Mouse (Mus musculus): ENCODE measurements at regions not wholly inside any gene's neighbourhood (a gene's known extent, or its start where the extent isn't known, plus 50 kb on each side); places are given as distances from the start of the nearest gene placed in this dataset.

DNA sequence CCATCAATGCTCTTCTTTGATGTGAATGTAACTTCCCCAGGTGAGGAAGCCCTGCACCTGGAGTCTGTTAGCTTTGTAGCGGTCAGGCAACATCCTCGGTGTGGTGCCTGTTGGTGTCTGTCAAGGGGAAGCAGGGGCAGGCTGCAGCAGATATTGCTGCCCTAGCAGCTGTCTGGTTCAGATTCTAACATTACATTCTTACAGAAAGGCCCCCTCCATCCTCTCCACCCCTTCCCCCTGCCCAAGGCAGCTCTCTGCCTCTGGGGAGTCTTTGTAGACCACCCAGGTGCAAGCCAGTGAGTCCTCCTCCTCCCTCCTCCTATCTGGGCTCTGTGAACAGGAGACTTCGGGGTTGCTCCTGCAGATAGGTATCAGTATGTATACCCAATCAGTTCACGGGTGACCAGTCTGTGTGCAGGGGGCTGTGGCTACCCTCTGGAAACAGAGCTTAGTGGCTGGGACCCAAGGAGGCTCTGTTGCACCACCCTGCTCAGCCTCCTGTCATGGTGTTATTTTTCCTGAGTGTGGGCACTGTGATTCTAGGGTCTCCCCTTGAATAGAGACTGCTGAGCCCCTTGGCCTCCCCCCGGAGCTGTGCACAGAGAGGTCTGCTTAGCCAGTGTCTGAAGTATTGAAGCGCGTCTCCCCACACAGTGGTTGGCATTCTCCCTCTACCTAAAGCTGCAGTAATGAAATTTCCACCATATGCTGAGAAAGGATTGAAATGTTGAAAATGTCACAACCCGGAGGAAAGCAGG is 394.6 kb upstream of the Zmiz1 start:
- Histone ChIP-seq H3K9ac (peak overlapping the region; percentile 42), H3K4me1 (replicated peaks) (peaks cover 55% of the 10 kb centered on the region), H3K36me3 (no peaks in the 10 kb centered on the region), H3K27ac (replicated peaks) (no peak overlapping the region), H3K9me3 (no peaks in the 10 kb centered on the region), H3K4me3 (no peak overlapping the region), H3K27me3 (peaks cover 5% of the 10 kb centered on the region; the same call in 1 of the 2 replicates), H3K4me2 (no peak overlapping the region)
- 58% methylated on average over 8 of the region's 8 CpGs for WGBS
- ATAC-seq (ENCODE audit: low read depth): no peak

DNA sequence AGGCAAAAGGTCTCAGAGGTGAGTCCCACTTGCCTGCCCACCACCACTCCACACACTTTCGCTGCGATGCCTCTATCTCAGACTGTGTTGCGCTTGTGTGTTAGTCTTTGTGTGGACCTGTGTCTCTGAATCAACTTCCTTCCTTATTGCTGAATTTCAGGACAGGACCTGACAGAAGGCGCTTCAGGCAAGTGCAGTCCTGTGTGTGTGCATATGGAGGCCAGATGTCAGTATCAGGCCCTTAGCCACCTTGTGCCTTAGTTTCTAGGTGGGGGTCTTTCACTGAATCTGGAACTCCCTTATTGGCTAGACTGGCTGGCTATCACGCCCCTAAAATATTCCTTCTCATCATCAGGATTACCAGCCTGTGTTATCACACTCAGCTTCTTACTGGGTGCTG is 391.6 kb upstream of the Zmiz1 start:
- Histone ChIP-seq H3K27me3 (peaks cover 5% of the 10 kb centered on the region; the same call in 1 of the 2 replicates), H3K9me3 (no peaks in the 10 kb centered on the region), H3K4me3 (no peak overlapping the region), H3K36me3 (no peaks in the 10 kb centered on the region), H3K4me2 (no peak overlapping the region), H3K27ac (replicated peaks) (peak overlapping the region; percentile 54), H3K4me1 (replicated peaks) (peaks cover 78% of the 10 kb centered on the region), H3K9ac (no peak overlapping the region)
- ATAC-seq (ENCODE audit: low read depth): no peak
- WGBS: 88% methylated on average over 5 of the region's 5 CpGs

DNA sequence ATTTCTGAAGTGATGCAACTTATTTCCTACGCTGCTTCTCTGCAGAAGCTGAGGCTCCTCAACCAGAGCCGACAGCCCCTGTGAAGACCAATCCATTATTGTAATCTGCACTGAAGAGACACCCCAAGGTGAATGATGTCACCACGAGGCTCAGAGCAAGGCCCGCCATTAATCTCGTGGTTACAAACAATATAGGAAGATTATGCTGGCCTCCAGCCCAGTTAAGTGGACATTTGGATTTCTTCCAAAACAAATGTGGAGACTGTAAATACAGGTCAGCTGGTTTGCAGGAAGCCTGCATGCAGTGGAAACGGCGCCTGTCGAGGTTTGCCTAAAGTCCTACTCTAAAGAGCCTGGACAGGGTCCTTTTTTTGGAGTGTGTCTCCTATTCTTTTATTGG is 390.6 kb upstream of the Zmiz1 start:
- Histone ChIP-seq H3K4me1 (replicated peaks) (peaks cover 74% of the 10 kb centered on the region), H3K27me3 (peaks cover 5% of the 10 kb centered on the region; the same call in 1 of the 2 replicates), H3K36me3 (no peaks in the 10 kb centered on the region), H3K9me3 (no peaks in the 10 kb centered on the region), H3K27ac (replicated peaks) (peak overlapping the region; percentile 54), H3K4me3 (no peak overlapping the region), H3K4me2 (no peak overlapping the region), H3K9ac (no peak overlapping the region)
- 20% methylated on average over 8 of the region's 8 CpGs for WGBS
- peak; percentile 40; the same call in 1 of the 2 replicates for ATAC-seq (ENCODE audit: low read depth)

DNA sequence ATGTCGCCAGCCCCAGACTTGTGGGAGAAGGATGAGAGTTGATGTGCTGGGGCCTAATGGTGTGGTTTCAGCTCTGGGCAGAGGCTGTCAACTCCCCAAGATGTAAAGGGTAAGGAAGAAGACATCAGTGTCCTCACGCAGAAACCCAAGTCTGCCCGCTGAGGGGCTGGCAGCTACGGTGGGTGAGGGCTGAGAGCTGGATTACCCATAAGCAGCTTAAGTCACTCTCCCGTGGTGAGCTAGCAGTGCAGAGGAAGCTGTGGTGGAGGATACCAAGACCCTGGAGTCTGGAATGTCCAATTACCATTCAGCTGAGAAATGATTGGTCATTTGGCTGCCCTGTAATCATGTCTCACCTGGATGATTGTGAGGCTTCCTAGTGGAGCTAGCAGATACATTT is 385.8 kb upstream of the Zmiz1 start:
- H3K4me1 ChIP-seq (replicated peaks): peaks cover 35% of the 10 kb centered on the region
- H3K27me3 ChIP-seq: no peaks in the 10 kb centered on the region
- 61% methylated on average over 5 of the region's 5 CpGs for WGBS
- H3K9me3 ChIP-seq: no peaks in the 10 kb centered on the region
- no peak overlapping the region for H3K4me3 ChIP-seq
- H3K9ac ChIP-seq: no peak overlapping the region
- ATAC-seq (ENCODE audit: low read depth): no peak
- no peak overlapping the region for H3K27ac ChIP-seq (replicated peaks)
- H3K36me3 ChIP-seq: no peaks in the 10 kb centered on the region
- no peak overlapping the region for H3K4me2 ChIP-seq

DNA sequence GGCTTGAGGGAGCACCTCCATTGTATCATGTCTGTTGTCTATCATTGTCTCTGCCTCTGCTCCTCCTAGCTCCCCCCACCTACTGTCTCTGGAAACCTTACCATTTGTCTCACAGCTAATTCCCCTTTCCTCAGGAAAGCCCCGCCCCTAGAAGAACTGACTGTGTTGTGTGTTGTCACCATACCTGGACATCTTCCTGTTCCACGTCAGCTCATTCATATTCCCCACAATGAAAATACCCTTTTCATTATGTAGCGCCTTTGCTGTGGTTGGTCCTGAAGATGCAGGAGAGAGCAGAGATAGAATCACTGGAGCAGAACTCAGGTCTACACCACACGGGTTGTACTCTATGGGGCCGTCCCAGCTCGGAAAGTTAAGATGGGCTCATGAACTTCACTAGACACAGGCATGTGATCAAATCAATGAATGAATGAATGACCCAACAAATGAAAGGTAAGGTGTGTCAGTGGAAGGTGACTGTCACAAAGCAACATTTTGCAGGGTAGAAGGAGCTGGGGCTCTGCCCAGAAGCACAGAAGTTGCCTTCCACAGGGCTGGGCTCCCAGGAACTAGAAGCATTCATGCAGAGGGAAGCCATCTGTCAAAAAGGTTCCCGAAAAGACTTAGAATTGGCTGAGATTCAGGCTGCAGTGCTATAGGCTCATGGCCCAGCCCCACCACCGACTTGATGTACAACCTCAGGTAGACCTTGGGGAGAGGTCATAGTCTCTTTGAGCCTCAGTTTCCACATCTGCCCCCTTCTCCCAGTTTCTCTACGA is 384.8 kb upstream of the Zmiz1 start:
- no peaks in the 10 kb centered on the region for H3K9me3 ChIP-seq
- H3K36me3 ChIP-seq: no peaks in the 10 kb centered on the region
- no peak overlapping the region for H3K9ac ChIP-seq
- 88% methylated on average over 9 of the region's 9 CpGs for WGBS
- H3K4me1 ChIP-seq (replicated peaks): peaks cover 25% of the 10 kb centered on the region
- H3K4me3 ChIP-seq: no peak overlapping the region
- no peak overlapping the region for H3K4me2 ChIP-seq
- no peaks in the 10 kb centered on the region for H3K27me3 ChIP-seq
- ATAC-seq (ENCODE audit: low read depth): no peak
- H3K27ac ChIP-seq (replicated peaks): no peak overlapping the region

DNA sequence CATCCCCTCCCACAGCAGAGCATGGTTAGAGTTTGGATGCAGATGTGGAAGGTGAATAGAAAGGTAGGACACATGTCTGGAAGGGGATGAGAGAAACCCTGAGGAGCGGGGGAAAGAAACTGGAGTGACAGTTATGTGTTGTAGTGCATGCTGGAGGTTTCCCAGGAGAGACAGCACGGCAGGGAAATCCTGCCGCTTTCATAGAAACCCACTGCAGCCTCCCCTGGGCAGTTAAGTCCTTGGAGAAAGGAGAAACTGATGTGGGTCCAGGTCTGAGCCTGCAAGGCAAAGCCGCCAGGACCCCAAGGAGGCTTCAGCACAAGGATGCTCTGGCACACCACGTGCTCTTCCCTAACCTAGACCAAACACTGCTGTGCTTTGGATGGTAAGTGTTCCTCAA is 384.1 kb upstream of the Zmiz1 start:
- Histone ChIP-seq H3K4me2 (no peak overlapping the region), H3K27ac (replicated peaks) (no peak overlapping the region), H3K27me3 (no peaks in the 10 kb centered on the region), H3K9me3 (no peaks in the 10 kb centered on the region), H3K4me3 (no peak overlapping the region), H3K9ac (no peak overlapping the region), H3K4me1 (replicated peaks) (peaks cover 18% of the 10 kb centered on the region), H3K36me3 (no peaks in the 10 kb centered on the region)
- WGBS: 85% methylated on average over 5 of the region's 5 CpGs
- no peak for ATAC-seq (ENCODE audit: low read depth)

DNA sequence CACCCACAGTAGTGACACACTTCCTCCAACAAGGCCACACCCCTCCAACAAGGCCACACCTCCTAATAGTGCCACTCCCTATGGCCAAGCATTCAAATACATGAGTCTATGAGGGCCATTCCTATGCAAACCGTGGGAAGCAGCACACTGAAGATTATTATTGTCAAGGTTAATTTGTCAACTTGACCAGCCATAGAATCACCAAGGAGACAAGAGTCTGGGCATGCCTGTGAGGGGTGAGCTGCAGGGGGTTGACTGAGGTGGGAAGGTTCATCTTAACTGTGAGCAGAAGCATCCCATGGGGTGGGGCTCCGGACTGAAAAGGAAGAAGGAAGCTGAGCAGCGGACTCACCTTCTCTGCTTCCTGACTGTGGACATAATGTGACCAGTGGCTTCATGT is 378.6 kb upstream of the Zmiz1 start:
- Histone ChIP-seq H3K9ac (no peak overlapping the region), H3K9me3 (no peaks in the 10 kb centered on the region), H3K4me3 (no peak overlapping the region), H3K27me3 (no peaks in the 10 kb centered on the region), H3K4me1 (replicated peaks) (no peaks in the 10 kb centered on the region), H3K27ac (replicated peaks) (no peak overlapping the region), H3K36me3 (no peaks in the 10 kb centered on the region), H3K4me2 (no peak overlapping the region)
- no peak for ATAC-seq (ENCODE audit: low read depth)
- 74% methylated on average over 3 of the region's 3 CpGs for WGBS

DNA sequence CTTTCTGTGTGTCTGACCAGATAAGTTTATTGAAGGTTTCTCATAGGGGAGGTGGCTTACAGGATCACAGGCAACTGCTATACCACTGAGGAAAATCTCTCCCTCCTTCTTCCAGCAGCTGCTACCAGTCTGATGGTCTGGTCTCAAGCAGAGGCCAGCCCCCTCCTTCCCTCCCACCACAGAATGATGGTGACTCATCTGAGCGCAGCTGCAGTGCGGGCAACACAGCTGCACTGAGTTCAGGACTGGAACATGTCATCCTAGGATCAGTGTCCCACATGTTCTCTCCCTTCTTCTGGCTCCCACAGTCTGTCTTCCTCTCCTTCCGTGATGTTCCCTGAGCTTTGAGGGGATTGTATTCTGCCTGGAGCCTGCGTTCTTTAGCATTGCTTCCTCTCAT is 375.1 kb upstream of the Zmiz1 start:
- Histone ChIP-seq H3K4me2 (no peak overlapping the region), H3K36me3 (no peaks in the 10 kb centered on the region)
- 84% methylated on average over 4 of the region's 4 CpGs for WGBS

DNA sequence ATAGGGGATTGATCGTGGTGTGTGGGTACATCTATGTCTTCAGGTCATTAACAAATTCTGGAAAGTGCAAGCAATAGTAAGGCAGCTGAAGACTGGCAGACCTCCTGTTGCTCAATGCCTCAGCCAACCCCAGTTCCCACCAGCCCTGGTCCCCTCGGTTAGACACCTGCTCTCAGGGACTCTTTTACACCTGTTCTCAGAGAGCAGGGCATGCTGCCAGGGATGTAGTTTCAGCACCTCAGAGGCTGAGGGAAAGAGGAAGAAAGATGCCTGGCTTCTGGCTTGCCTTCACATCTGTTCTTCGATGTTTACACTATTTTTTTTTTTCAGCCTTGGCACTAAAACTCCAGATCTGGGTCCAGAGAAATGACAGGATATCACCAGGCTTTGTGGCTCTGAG is 362.2 kb upstream of the Zmiz1 start:
- Histone ChIP-seq H3K27me3 (no peaks in the 10 kb centered on the region), H3K4me1 (replicated peaks) (no peaks in the 10 kb centered on the region), H3K4me3 (no peak overlapping the region), H3K9ac (no peak overlapping the region), H3K4me2 (no peak overlapping the region), H3K27ac (replicated peaks) (no peak overlapping the region), H3K36me3 (no peaks in the 10 kb centered on the region), H3K9me3 (peaks cover 4% of the 10 kb centered on the region; the same call in 1 of the 2 replicates)
- WGBS: 90% methylated on average over 3 of the region's 3 CpGs
- no peak for ATAC-seq (ENCODE audit: low read depth)

More for the DNA sequence above, 375.1 kb upstream of the Zmiz1 start:
- ATAC-seq (ENCODE audit: low read depth): no peak
- H3K4me1 ChIP-seq (replicated peaks): no peaks in the 10 kb centered on the region
- no peaks in the 10 kb centered on the region for H3K27me3 ChIP-seq
- no peak overlapping the region for H3K9ac ChIP-seq
- H3K27ac ChIP-seq (replicated peaks): no peak overlapping the region
- no peaks in the 10 kb centered on the region for H3K9me3 ChIP-seq
- no peak overlapping the region for H3K4me3 ChIP-seq

DNA sequence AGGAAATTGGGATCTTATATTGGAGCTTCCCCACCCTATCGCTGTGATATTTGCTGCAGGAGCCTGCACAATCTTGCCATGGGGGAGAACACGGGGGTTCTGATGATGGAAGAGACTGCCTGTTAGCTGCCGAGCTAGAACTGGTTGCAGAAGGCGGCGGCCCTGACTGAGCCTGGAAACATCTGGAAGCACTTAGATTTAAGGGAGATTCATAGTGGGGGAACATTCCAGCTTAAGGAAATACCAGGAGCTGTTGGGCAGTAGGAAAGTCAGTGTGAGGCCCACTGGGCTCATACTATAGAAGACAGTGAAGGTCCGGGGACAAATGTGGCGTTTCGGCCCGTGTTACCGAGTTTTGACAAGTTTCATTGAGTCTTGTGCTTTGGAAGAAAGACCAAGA is 353.6 kb upstream of the Zmiz1 start:
- 85% methylated on average over 10 of the region's 10 CpGs for WGBS
- H3K36me3 ChIP-seq: no peaks in the 10 kb centered on the region

DNA sequence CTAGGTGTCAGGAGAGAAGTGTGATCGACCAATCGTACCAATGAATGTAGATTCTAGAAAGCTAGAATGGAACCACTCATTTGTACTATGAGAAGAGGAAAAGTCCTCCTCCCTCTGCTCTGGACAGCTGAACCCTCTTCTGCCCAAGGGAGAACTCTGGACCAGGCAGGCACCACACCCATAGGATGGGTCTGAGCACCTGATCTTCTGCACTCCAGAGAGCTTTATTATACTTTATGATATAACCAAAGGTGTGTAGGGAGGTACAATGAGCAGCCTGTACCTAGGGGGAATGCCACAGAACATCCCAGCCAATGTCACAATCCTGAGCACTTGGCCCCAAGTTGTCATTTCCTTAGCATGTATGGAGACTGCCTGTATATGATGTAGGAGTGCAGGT is 352.5 kb upstream of the Zmiz1 start:
- Histone ChIP-seq H3K9ac (no peak overlapping the region), H3K4me1 (replicated peaks) (peaks cover 38% of the 10 kb centered on the region), H3K4me2 (no peak overlapping the region), H3K27me3 (no peaks in the 10 kb centered on the region), H3K36me3 (no peaks in the 10 kb centered on the region), H3K4me3 (no peak overlapping the region), H3K9me3 (no peaks in the 10 kb centered on the region), H3K27ac (replicated peaks) (no peak overlapping the region)
- no peak for ATAC-seq (ENCODE audit: low read depth)
- WGBS: 94% methylated on average over 2 of the region's 2 CpGs

More for the DNA sequence above, 353.6 kb upstream of the Zmiz1 start:
- Histone ChIP-seq H3K4me2 (no peak overlapping the region), H3K9ac (no peak overlapping the region), H3K27me3 (no peaks in the 10 kb centered on the region), H3K4me1 (replicated peaks) (peaks cover 34% of the 10 kb centered on the region), H3K4me3 (no peak overlapping the region), H3K27ac (replicated peaks) (no peak overlapping the region), H3K9me3 (no peaks in the 10 kb centered on the region)
- no peak for ATAC-seq (ENCODE audit: low read depth)

DNA sequence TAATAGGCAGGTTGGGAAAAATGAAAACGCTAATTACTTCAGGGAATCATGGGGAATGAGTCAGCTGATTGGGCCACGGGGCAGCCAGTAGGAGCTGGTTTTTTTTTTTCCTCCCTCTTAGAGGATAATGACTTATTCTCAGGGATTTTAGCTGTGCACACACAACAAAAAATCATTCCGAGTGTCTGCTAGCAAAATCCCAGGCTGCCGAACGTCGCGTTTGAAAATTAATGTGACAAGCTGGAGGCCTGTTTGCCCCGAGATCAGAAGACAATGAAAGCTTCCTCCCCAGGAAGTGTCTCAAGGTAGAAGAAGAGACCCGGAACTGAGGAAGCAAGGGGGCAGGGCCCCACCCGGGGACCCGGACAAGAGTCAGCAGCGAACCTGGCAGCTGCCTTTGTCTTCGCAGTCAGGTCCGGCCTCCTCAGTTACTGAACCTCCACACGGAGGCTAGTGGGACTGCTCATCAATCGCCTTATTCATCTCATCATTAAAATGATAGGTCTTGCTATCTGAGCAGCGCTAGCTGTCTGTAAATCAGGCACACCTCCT is 350.8 kb upstream of the Zmiz1 start:
- Histone ChIP-seq H3K4me2 (peak overlapping the region; percentile 44), H3K27me3 (no peaks in the 10 kb centered on the region), H3K36me3 (no peaks in the 10 kb centered on the region), H3K4me1 (replicated peaks) (peaks cover 38% of the 10 kb centered on the region), H3K4me3 (peak overlapping the region; percentile 17), H3K27ac (replicated peaks) (peak overlapping the region; percentile 98), H3K9ac (peak overlapping the region; percentile 69), H3K9me3 (no peaks in the 10 kb centered on the region)
- ATAC-seq (ENCODE audit: low read depth): peak; percentile 57
- 4% methylated on average over 17 of the region's 17 CpGs for WGBS

All from neural tube, embryonic 13.5 days (tissue).